Mouse (Mus musculus) intestine, postnatal 0 days (tissue): ENCODE results near the gene Kdm4a. TPM values are rescaled to one million over a fixed set of nuclear protein-coding genes. Genes with fewer than 3 reads are reported as not detected.

Experiments used
- ATAC-seq: fragments of 200-750 bp; cut with Nextera tagmentation; 2 replicates; pipeline ENCODE4 v1.8.0; 2017; ENCODE audit warnings: mild to moderate bottlenecking, moderate TSS enrichment, moderate library complexity
- H3K27ac ChIP-seq: fragments of 300-500 bp; sonication (generic); 2 replicates; pipeline ENCODE4 v1.5.1; 2014; ENCODE audit warnings: mild to moderate bottlenecking, low read depth, low read length, moderate library complexity
- H3K27me3 ChIP-seq: fragments of 300-500 bp; sonication (generic); replicated peaks from 2 replicates; pipeline ENCODE4 v1.6.1; 2014; ENCODE audit warnings: low read length, mixed read lengths; ENCODE audit not compliant: control insufficient read depth, insufficient read depth
- H3K36me3 ChIP-seq: fragments of 300-500 bp; sonication (generic); 2 replicates; pipeline ENCODE4 v1.6.1; 2014; ENCODE audit warnings: mild to moderate bottlenecking, moderate library complexity; ENCODE audit not compliant: control insufficient read depth, insufficient read depth
- H3K4me1 ChIP-seq: fragments of 300-500 bp; sonication (generic); replicated peaks from 2 replicates; pipeline ENCODE4 v1.6.1; 2014; ENCODE audit warnings: antibody characterized with exemption, low read length, mixed read lengths; ENCODE audit not compliant: control insufficient read depth, insufficient read depth
- H3K4me2 ChIP-seq: fragments of 300-500 bp; sonication (generic); replicated peaks from 2 replicates; pipeline ENCODE4 v1.6.1; 2014; ENCODE audit warnings: low read depth, mild to moderate bottlenecking, moderate library complexity
- H3K4me3 ChIP-seq: fragments of 300-500 bp; sonication (generic); 2 replicates; pipeline ENCODE4 v1.5.1; 2014; ENCODE audit warnings: low read depth, low read length
- H3K9ac ChIP-seq: fragments of 300-500 bp; sonication (generic); 2 replicates; pipeline ENCODE4 v1.6.1; 2014; ENCODE audit warnings: mild to moderate bottlenecking, low read depth, low read length
- H3K9me3 ChIP-seq: fragments of 300-500 bp; sonication (generic); 2 replicates; pipeline ENCODE4 v1.6.1; 2016; ENCODE audit warnings: mixed run types; ENCODE audit not compliant: control insufficient read depth
- CTCF ChIP-seq: sonication (generic); IDR thresholded peaks from 2 replicates; pipeline ENCODE4 v1.5.1; 2016; ENCODE audit warnings: low read depth, mild to moderate bottlenecking, control low read depth, antibody characterized with exemption, moderate library complexity
- WGBS: fragments of 180-500 bp; shearing (Covaris S2); extraction: QIAGEN DNeasy Blood & Tissue Kit; methylation state at CpG from one replicate; pipeline ENCODE4 v1.1.7; 2014; 5-methylcytosine and 5-hydroxymethylcytosine counted together
- polyA plus RNA-seq: library from polyadenylated mRNA; unstranded; fragments of >200 nt; fragmentation: Nextera tagmentation; extraction: Ambion mirVana; gene quantifications from 2 replicates; pipeline ENCODE4 v1.2.1, GENCODE M21; 2015

The Kdm4a gene
- polyA plus RNA-seq, 1 experiment from 2014 or later, result 11.6 TPM

- no peak overlapping the region for H3K4me3 ChIP-seq
- no peak for TF ChIP-seq CTCF
- no peak for ATAC-seq
These were observed 18.8 kb upstream of the Kdm4a start for GRCm38 (mm10) chr4:118198606-118199005.

GRCm38 (mm10) chr4:118196185-118196584 is 16.3 kb upstream of the Kdm4a start:
- Histone ChIP-seq H3K4me3 (no peak overlapping the region), H3K36me3 (no peaks in the 10 kb centered on the region), H3K9ac (no peak overlapping the region), H3K27ac (no peak overlapping the region), H3K4me1 (no peaks in the 10 kb centered on the region), H3K27me3 (no peaks in the 10 kb centered on the region), H3K9me3 (no peaks in the 10 kb centered on the region), H3K4me2 (no peak overlapping the region)
- 79% methylated on average over 10 of the region's 10 CpGs for WGBS
- no peak for ATAC-seq
- no peak for TF ChIP-seq CTCF

More at GRCm38 (mm10) chr4:118198606-118199005, 18.8 kb upstream of the Kdm4a start:
- Histone ChIP-seq H3K9me3 (no peaks in the 10 kb centered on the region), H3K27me3 (no peaks in the 10 kb centered on the region), H3K4me2 (no peak overlapping the region), H3K36me3 (no peaks in the 10 kb centered on the region), H3K27ac (no peak overlapping the region), H3K4me1 (no peaks in the 10 kb centered on the region), H3K9ac (no peak overlapping the region)
- 82% methylated on average over 3 of the region's 3 CpGs for WGBS

- WGBS, result 7% methylated on average over 17 of the region's 17 CpGs
- ATAC-seq, result no peak
These were observed 648 bp upstream of the Kdm4a start for GRCm38 (mm10) chr4:118180301-118181080.

GRCm38 (mm10) chr4:118178952-118179466 is 834 bp downstream of the Kdm4a start:
- Histone ChIP-seq H3K4me1 (peaks cover 7% of the 10 kb centered on the region; the same call in 1 of the 2 replicates), H3K27ac (peak overlapping the region; percentile 89), H3K4me3 (peak overlapping the region; percentile 67), H3K9me3 (no peaks in the 10 kb centered on the region), H3K36me3 (peaks cover 33% of the 10 kb centered on the region), H3K4me2 (peak overlapping the region; percentile 76), H3K9ac (peak overlapping the region; percentile 75), H3K27me3 (no peaks in the 10 kb centered on the region)
- WGBS, result 1% methylated on average over 12 of the region's 12 CpGs
- no peak for TF ChIP-seq CTCF
- no peak for ATAC-seq

More at GRCm38 (mm10) chr4:118180301-118181080, 648 bp upstream of the Kdm4a start:
- no peak for TF ChIP-seq CTCF
- Histone ChIP-seq H3K4me1 (peaks cover 7% of the 10 kb centered on the region; the same call in 1 of the 2 replicates), H3K4me3 (peak overlapping the region; percentile 67), H3K9me3 (no peaks in the 10 kb centered on the region), H3K27me3 (no peaks in the 10 kb centered on the region), H3K27ac (peak overlapping the region; percentile 83), H3K4me2 (peak overlapping the region; percentile 76), H3K9ac (peak overlapping the region; percentile 70), H3K36me3 (peaks cover 19% of the 10 kb centered on the region)

- H3K4me3 ChIP-seq, result no peak overlapping the region
- no peaks in the 10 kb centered on the region for H3K27me3 ChIP-seq
- peaks cover 96% of the 10 kb centered on the region for H3K36me3 ChIP-seq
- H3K27ac ChIP-seq, result no peak overlapping the region
- no peaks in the 10 kb centered on the region for H3K9me3 ChIP-seq
- ATAC-seq, result no peak
- H3K4me2 ChIP-seq, result no peak overlapping the region
- WGBS, result 93% methylated on average over 12 of the region's 12 CpGs
- no peaks in the 10 kb centered on the region for H3K4me1 ChIP-seq
- no peak for TF ChIP-seq CTCF
- H3K9ac ChIP-seq, result no peak overlapping the region
These were observed 7.4 kb downstream of the Kdm4a start for GRCm38 (mm10) chr4:118172461-118172860.

- WGBS, result 92% methylated on average over 9 of the region's 9 CpGs
- H3K9me3 ChIP-seq, result no peaks in the 10 kb centered on the region
- peak; percentile 48 for TF ChIP-seq CTCF
- no peak overlapping the region for H3K4me3 ChIP-seq
- no peak for ATAC-seq
- H3K4me1 ChIP-seq, result no peaks in the 10 kb centered on the region
- H3K4me2 ChIP-seq, result no peak overlapping the region
- H3K27me3 ChIP-seq, result no peaks in the 10 kb centered on the region
- no peak overlapping the region for H3K27ac ChIP-seq
- H3K9ac ChIP-seq, result no peak overlapping the region
- H3K36me3 ChIP-seq, result peaks cover 96% of the 10 kb centered on the region
These were observed 8.8 kb downstream of the Kdm4a start for GRCm38 (mm10) chr4:118171006-118171405.
